Mouse (Mus musculus) right cerebral cortex, postnatal 14 days (tissue): ENCODE measurements around the gene Acot11.
"Not testable (repeated sequence)": the region's sequence is repeated elsewhere in the genome, so short reads cannot be mapped to it uniquely, and the experiment has no call there.

Experiments
- DNase-seq: peaks from one replicate; pipeline ENCODE4 v3.0.0; 2022

Acot11 gene

GRCm38 (mm10) chr4:106772558-106772957 lies 32.2 kb downstream of the Acot11 start:
- no peak for DNase-seq

- DNase-seq = no peak
Observed at GRCm38 (mm10) chr4:106769306-106769705, 35.5 kb downstream of the Acot11 start.

- no peak for DNase-seq
Observed at GRCm38 (mm10) chr4:106764166-106764565, 40.6 kb downstream of the Acot11 start.

GRCm38 (mm10) chr4:106751726-106752125 lies 53.1 kb downstream of the Acot11 start:
- no peak for DNase-seq

- peak; percentile 77 for DNase-seq
Observed at GRCm38 (mm10) chr4:106749699-106750098, 55.1 kb downstream of the Acot11 start.

GRCm38 (mm10) chr4:106747001-106747580 lies 57.7 kb downstream of the Acot11 start:
- DNase-seq = no peak

DNA sequence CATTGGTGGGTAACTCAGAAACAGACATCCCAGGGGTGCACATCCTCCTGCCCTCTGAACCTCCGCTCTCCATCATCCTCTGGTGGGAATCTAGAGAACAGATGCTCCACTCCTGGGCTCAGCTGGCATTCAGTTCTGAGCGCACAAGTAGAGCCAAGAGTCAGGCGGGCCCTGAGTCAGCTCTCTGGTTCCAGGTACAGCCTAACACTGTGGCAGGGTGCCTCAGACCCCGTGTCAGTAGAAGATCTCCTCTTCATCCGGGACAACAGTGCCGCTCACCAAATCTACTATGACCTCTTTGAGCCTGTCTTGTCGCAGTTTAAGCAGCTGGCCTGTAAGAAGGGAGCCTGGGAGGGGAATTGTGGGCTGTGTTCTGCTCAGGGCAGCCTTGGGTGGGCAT lies 58.9 kb downstream of the Acot11 start:
- no peak for DNase-seq

DNA sequence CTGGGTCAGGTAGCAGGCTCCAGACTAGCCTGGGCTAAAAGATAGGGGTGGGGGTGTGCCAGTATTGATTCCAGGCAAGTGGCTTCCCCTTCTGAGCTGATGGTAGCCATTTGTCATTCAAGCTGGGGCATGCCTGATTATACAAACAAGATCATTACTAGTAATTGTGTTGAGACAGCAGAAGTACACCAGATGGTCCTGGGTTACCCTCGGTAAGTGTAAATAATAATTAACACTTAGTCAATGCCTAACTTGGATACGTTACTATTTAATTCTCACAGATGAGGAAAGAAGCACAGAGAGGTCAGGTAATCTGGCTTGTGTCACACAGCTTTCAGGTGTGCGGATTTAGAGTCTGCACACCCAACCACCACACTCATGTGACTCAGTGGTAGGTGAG lies 66.9 kb downstream of the Acot11 start:
- no peak for DNase-seq

DNA sequence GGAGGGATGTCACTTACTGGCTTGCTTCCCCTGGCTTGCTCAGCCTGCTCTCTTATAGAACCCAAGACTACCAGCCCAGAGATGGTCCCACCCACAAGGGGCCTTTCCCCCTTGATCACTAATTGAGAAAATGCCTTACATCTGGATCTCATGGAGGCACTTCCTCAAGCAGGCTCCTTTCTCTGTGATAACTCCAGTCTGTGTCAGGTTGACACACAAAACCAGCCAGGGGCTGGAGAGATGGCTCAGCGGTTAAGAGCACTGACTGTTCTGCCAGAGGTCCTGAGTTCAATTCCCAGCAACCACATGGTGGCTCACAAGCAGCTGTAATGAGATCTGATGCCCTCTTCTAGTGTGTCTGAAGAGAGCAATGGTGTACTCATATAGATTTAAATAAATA lies 67.9 kb downstream of the Acot11 start:
- DNase-seq = not testable (repeated sequence)

- DNase-seq = no peak
Observed at GRCm38 (mm10) chr4:106733636-106734035, 71.2 kb downstream of the Acot11 start, which contains the start of gene Fam151a. Gene Fam151a, plus strand, starts transcription at chr4:106733889.

GRCm38 (mm10) chr4:106730814-106731213 lies 74.0 kb downstream of the Acot11 start, which contains the start of gene Mroh7:
Gene Mroh7, minus strand, starts transcription at chr4:106730925.
- no peak for DNase-seq

DNA sequence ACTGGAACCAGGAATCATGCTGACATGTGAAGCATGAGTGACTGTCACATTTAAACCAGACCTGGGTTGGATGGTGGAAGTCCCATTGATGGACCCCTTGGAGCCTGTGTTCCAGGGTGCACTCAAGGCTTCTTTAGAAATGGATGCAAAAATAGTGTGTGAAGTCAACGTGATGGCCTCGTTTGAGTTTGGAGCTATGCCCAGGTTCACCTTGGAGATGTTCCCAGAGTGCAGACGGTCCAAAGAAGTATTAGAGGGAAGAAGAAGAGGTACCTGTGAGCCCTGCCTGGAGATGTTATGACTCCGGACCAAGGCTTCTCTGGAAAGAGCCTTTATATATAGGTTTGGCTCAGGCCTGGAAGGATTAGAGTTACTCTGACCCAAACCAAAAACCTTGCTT lies 84.2 kb downstream of the Acot11 start:
- no peak for DNase-seq

DNA sequence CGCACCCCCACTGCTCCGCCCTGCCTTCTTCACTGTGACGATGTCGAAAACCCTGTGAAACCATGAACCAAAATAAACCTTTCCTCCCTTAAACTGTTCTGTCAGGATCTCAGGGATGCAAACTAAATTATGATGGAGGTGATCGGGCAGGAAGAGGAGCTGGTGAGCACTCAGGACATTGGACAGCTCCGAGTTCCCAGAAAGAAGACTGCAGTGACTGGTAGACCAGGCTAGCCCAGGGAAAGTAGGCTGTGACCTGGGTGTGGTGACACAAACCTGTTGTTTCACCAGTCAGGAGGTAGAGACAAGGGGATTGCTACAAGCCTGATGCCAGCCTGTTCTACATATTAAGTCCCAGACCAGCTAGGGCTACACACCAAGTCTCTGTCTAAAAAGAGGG lies 91.2 kb downstream of the Acot11 start:
- DNase-seq = no peak

GRCm38 (mm10) chr4:106708408-106708807 lies 96.4 kb downstream of the Acot11 start:
- peak; percentile 88 for DNase-seq

- no peak for DNase-seq
Observed at GRCm38 (mm10) chr4:106707957-106708356, 96.8 kb downstream of the Acot11 start.

- no peak for DNase-seq
Observed at GRCm38 (mm10) chr4:106705096-106705665, 99.6 kb downstream of the Acot11 start.

GRCm38 (mm10) chr4:106704416-106704815 lies 100.4 kb downstream of the Acot11 start:
- peak; percentile 59 for DNase-seq

GRCm38 (mm10) chr4:106703956-106704355 lies 100.8 kb downstream of the Acot11 start:
- DNase-seq = no peak

GRCm38 (mm10) chr4:106700798-106701197 lies 104.0 kb downstream of the Acot11 start:
- no peak for DNase-seq

DNA sequence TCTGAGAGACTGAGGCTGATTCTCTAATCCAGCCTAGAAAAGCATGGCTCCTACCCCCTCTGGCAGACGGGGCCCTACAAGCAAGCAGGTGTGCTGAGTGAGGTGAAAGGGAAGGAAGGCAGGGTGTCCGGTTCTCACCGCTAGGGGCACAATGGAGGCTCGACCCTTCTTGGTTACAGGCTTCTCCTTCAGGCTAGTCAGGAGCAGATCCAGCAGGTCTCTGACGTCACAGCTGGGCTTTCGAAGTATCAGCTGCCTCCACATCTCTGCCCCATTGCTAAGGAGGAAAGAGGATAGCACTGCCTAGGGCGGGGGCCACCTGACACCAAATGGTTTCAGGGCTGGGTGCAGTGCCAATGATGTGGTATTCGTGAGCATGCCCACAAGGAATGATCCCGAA lies 104.8 kb downstream of the Acot11 start:
- DNase-seq = peak; percentile 42
